Mouse (Mus musculus) left cerebral cortex, adult 18-20 months (tissue): ENCODE data around the gene Grk5. TPM values are rescaled to one million over a fixed set of nuclear protein-coding genes. Genes with fewer than 3 reads are reported as not detected.
"Not testable (repeated sequence)": the region's sequence is repeated elsewhere in the genome, so short reads cannot be mapped to it uniquely, and the experiment has no call there.

Experiments
- DNase-seq, 2 experiments: peaks; one replicate each; pipeline ENCODE4 v3.0.0; 2021 to 2022; ENCODE audit warnings: low spot score in 2 of 2, mixed read lengths in 1 of 2
- total RNA-seq, 2 experiments: library from RNA; stranded (reverse); gene quantifications; 2 replicates each; pipeline ENCODE4 v1.2.3; 2021

Grk5 gene
- total RNA-seq, 2 experiments from 2014 or later: 12.8 to 14.1 TPM

GRCm38 (mm10) chr19:60905477-60905876, 15.9 kb downstream of the Grk5 start:
- no peak for DNase-seq

- no peak for DNase-seq
Observed at GRCm38 (mm10) chr19:60910304-60910703, 20.8 kb downstream of the Grk5 start.

GRCm38 (mm10) chr19:60911653-60912052, 22.1 kb downstream of the Grk5 start:
- DNase-seq: no peak

- no peak for DNase-seq
Observed at GRCm38 (mm10) chr19:60915236-60915635, 25.7 kb downstream of the Grk5 start.

- no peak for DNase-seq
Observed at GRCm38 (mm10) chr19:60915862-60916261, 26.3 kb downstream of the Grk5 start.

- DNase-seq: peak in 1 of 2 experiments; percentile 5
Observed at GRCm38 (mm10) chr19:60916869-60917570, 27.5 kb downstream of the Grk5 start.

GRCm38 (mm10) chr19:60924534-60924933, 35.0 kb downstream of the Grk5 start:
- not testable (repeated sequence) for DNase-seq

GRCm38 (mm10) chr19:60935001-60935400, 45.5 kb downstream of the Grk5 start:
- DNase-seq: no peak

GRCm38 (mm10) chr19:60939954-60940379, 50.4 kb downstream of the Grk5 start:
- peak in 1 of 2 experiments; percentile 23 for DNase-seq

- DNase-seq: no peak
Observed at GRCm38 (mm10) chr19:60940866-60941265, 51.3 kb downstream of the Grk5 start.

GRCm38 (mm10) chr19:60945801-60946311, 56.3 kb downstream of the Grk5 start:
- DNase-seq: no peak

- DNase-seq: no peak
Observed at GRCm38 (mm10) chr19:60946656-60947055, 57.1 kb downstream of the Grk5 start.

- DNase-seq: no peak
Observed at GRCm38 (mm10) chr19:60948996-60949395, 59.4 kb downstream of the Grk5 start.

- no peak for DNase-seq
Observed at GRCm38 (mm10) chr19:60950056-60950869, 60.7 kb downstream of the Grk5 start.

GRCm38 (mm10) chr19:60955131-60955530, 65.6 kb downstream of the Grk5 start:
- no peak for DNase-seq

GRCm38 (mm10) chr19:60955712-60956111, 66.2 kb downstream of the Grk5 start:
- no peak for DNase-seq

- no peak for DNase-seq
Observed at GRCm38 (mm10) chr19:60956198-60956750, 66.7 kb downstream of the Grk5 start.

- no peak for DNase-seq
Observed at GRCm38 (mm10) chr19:60959706-60960230, 70.2 kb downstream of the Grk5 start.

- DNase-seq: no peak
Observed at GRCm38 (mm10) chr19:60962358-60963061, 73.0 kb downstream of the Grk5 start.

- DNase-seq: no peak
Observed at GRCm38 (mm10) chr19:60967909-60968308, 78.4 kb downstream of the Grk5 start.

- no peak for DNase-seq
Observed at GRCm38 (mm10) chr19:60970406-60970805, 80.9 kb downstream of the Grk5 start.
